Mouse (Mus musculus) cerebellum, adult 11 months (tissue): ENCODE results near the gene Cln3.

Source experiments
- DNase-seq: peaks from one replicate; pipeline ENCODE4 v3.0.0; 2022

Cln3 gene

GRCm38 (mm10) chr7:126594862-126595561 lies 9.4 kb upstream of the Cln3 start, which contains the start of gene Il27:
TSS of gene Il27 (minus strand) at chr7:126594941.
- no peak for DNase-seq

- DNase-seq, result no peak
These were observed 2.2 kb upstream of the Cln3 start for GRCm38 (mm10) chr7:126587779-126588178.

- DNase-seq, result no peak
These were observed 1.2 kb upstream of the Cln3 start for GRCm38 (mm10) chr7:126586839-126587238.

DNA sequence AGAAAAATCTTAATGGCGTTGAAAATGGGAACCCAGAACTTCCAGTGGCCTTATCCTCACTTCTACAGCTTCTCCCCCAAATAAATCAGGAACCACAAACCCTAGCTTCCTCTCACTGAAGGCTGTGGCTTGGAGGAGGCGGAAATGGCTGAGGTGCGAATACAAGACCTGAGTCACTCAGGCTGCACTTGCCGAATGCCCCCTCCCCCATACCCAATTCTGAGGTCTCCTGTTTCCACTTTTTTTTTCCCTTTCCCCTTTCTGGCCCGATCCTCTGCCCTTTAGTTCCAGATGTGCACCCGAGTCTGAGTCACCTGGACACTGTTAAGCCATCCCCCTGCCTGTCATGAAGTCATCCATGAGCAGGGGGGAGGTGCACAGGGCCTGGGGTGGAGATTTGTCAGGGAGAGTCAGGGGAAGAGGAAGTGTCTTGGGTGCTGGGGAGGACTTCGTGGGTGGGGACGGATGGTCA lies 1.1 kb downstream of the Cln3 start, which contains the start of gene Apobr:
Gene Apobr, plus strand, starts transcription at position 437 of the 472 bp plus-strand sequence.
- DNase-seq, result no peak

- DNase-seq, result no peak
These were observed 1.9 kb downstream of the Cln3 start for GRCm38 (mm10) chr7:126583761-126584160.

DNA sequence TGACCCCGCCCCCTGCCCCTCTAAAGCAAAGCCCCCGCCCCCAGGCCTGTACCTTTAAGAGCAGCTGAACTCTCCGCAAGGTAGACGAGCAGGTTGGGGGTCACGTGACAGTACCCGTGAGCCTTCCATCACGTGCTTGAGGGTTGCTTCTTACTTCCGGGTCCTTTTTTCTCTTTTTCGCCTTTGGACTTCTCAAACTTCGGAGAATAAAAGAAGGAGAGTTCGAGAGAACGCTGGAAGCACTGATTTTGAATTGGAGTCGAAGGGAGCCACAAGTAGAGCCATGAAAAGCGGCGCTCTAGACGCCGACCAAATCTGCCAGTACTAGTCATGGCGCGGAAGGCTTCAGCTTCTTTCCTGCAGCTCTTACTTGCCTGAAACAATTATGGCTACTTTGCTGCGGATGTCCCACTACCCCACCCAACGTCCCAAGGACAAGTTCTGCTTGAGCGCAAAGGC lies 2.3 kb downstream of the Cln3 start:
- peak; percentile 85 for DNase-seq

DNA sequence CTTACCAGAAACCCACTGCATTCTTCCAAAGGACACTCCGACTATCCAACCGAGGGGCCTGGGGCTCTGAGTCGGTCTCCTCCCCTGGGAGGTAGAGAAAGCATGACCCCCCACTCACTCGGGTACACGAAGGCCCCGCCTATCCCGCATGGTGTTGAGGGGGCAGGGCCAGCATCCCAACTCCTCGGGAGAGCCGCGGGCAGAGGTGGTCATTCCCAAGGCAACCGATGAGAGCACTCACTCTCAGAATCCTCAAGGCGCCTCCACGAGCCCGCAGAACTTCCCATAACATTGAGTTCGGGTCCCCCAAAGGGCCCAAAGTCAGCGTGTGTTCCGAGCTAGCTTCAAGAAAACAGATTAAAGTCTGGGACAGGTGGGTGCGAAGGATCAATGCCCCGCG lies 2.9 kb downstream of the Cln3 start:
- DNase-seq, result peak; percentile 48

- no peak for DNase-seq
These were observed 4.0 kb downstream of the Cln3 start for GRCm38 (mm10) chr7:126581661-126582060.

- no peak for DNase-seq
These were observed 6.4 kb downstream of the Cln3 start for GRCm38 (mm10) chr7:126579172-126579571.

GRCm38 (mm10) chr7:126576946-126577345 lies 8.7 kb downstream of the Cln3 start:
- no peak for DNase-seq

DNA sequence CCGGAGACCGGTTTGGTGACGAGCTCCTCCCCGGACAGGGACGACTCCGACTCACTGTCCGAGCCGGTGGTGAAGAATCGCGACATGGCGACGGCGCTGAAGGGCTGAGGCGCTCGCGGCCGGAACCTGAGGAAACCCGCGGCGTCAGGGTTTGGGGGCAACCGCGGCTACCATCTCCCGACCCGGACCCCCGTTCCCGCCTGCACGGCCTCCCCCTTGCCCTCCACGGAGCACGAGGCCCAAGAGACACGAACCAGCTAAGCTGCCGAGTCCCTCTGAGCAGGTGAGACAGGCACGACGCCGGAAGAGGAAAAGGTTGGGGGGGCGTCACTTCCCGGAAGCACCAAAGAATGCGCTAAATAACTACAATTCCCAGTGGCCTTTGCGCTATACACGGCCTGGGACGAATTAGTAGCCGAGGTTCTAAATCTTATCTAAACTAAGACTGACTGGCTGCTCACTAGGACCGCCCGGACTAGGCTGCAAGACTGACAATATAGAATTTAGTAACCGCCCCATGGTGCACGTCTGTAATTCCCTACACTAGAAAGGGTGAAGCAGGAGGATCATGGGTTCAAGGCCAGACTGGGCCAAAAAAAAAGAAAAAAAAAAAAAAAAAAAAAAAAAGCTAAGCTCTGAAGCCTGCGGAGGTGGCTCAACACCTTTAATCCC lies 19.4 kb downstream of the Cln3 start, which contains the start of gene Eif3c:
Gene Eif3c, minus strand, starts transcription at position 318 of the 672 bp plus-strand sequence.
- DNase-seq, result peak; percentile 77

DNA sequence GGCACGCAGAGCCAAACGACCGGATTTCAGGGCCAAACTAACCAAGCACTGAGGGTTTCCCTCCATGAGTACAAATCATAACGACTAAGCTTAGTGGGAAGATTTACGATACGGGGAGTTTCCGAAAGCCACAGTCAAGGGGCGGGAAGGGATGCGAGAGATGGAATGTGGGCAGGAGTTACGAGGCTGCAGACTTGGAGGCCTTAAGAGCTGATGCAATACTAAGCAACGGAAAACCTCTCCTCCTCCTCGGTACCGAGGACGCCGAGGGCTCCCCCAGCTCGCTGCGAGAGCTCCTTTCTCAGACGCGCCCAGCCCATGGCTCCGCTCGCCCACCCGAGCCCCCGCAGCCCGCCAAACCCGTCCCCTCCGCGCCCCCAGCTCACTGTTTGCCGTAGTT lies 19.9 kb downstream of the Cln3 start:
- DNase-seq, result no peak

DNA sequence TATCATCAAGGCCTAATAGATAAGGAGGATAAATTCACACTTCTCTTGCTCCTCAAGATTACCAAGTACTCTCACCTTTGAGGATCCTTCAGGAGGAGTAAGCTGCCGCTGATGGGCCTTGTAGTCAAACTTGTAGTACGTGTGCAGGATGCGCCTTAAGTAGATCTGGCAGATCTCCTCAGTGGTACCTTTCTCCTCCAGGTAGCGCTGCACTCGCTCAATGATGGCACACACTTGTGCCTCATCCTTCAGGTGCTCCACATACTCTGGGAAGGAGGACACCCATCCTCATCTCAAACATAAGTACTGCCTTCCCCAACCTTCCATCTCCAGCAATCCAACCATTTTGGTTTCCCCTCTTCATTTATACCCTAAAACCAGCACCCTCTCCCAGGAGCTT lies 29.0 kb downstream of the Cln3 start:
- no peak for DNase-seq

DNA sequence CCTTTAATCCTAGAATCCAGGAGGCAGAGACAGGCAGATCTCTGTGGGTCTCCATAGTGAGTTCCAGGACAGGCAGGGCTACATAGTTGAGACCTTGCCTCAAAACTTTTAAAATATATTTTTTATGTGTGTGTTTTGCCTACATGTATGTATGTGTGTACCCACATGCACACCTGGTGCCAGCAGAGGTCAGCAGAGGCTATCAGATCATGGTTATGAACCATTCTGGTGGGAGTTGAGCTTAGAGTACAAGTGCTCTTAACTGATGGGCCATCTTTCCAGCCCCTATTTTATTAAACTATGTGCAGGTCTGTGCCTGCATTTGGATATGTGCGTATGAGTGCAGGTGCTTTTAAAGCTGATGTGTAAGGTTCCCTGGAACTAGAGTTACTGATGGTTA lies 30.8 kb downstream of the Cln3 start:
- DNase-seq, result no peak

- no peak for DNase-seq
These were observed 40.0 kb downstream of the Cln3 start for GRCm38 (mm10) chr7:126545631-126546030.

GRCm38 (mm10) chr7:126541661-126542060 lies 44.0 kb downstream of the Cln3 start:
- DNase-seq, result no peak

DNA sequence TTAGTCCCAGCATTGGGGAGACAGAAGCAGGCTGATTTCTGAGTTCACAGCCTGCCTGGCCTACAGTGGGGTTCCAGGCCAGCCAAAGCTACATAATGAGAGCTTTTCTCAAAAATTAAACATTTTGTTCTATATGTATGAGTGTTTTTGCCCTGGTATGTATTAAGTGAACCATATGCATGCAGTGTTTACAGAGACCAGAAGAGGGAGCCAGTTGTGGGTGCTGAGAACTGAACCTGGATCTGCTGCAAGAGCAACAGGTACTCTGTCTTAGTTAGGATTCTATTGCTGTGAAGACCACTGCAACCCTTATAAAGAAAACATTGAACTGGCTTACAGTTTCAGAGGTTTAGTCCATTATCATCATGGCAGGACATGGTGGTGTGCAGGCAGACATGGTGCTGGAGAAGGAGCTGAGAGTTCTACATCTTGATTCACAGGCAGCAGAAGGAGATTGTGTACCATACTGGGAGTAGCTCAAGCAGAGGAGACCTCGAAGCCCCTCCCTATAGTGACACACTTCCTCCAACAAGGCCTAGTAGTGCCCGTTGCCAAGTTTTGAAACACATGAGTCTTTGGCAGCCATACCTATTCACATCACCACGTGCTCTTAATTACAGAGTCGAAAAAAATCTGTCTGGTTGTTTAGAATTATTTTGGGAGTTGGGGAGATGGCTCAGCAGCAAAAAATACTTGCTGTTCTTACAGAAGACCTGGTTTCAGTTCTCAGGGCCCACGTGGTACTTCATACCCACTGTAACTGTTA lies 47.6 kb downstream of the Cln3 start:
- no peak for DNase-seq

GRCm38 (mm10) chr7:126536466-126536865 lies 49.2 kb downstream of the Cln3 start:
- no peak for DNase-seq

- no peak for DNase-seq
These were observed 49.9 kb downstream of the Cln3 start for GRCm38 (mm10) chr7:126535766-126536165.

DNA sequence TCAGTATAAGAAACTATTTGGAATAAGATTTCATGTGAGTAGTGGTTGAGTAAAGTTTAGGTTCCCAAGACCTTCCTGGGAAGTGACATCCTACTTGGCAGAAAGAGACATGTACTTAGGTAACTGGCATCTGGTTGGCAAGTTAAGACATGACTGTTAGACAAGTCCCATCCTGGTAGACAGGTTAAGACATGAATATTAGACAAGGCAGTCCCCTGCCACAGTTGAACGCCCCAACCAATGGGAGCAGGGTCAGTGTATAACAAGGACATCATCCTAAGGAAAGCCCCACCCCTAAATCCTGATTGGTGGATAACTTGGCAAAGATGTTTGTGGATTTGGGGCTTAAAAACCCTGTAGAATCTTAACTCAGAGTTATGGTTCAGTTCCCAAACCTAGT lies 52.2 kb downstream of the Cln3 start:
- no peak for DNase-seq

GRCm38 (mm10) chr7:126528166-126528577 lies 57.4 kb downstream of the Cln3 start:
- DNase-seq, result no peak

DNA sequence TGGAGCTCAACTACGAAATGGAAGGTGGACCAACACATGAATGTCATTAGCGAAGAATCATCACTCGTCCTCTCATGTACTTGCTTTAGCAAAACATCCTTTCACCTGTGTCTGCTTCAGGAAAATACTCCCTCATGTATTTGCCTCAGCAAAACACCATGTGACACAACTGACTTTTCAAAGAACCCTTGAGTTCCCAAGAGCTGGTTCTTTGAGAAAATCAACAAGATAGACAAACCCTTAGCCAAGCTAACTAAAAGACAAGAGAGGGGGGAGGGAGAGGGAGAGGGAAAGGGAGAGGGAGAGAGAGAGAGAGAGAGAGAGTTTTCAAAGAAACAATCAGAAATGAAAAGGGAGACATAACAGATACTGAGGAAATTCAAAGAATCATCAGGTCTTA lies 62.3 kb downstream of the Cln3 start:
- no peak for DNase-seq
